11 mouse cellular contexts compared by ENCODE assay signal in genomic region chr11:58963543-58963942, GRCm38 (mm10). TPM values are rescaled to one million over a fixed set of nuclear protein-coding genes. Genes with fewer than 3 reads are reported as not detected.
DNase-seq lines count a peak whose midpoint lies in the region; ATAC-seq and TF ChIP-seq lines count a peak whose summit lies in the region.
"Had no signal": no experiment of that assay in that cellular context is flagged by ENCODE, and none has a peak within 500 bp of the region (broad histone marks: within the 10 kb centered on the region; RNA-seq: fewer than 3 reads in every experiment).

No protein-coding gene starts in this region.

- H3K9me3 ChIP-seq in stomach, postnatal 0 days (ENCODE audit: control insufficient read depth, low read length): no peaks in the 10 kb centered on the region

- peak; percentile 65 for DNase-seq in cerebellum, adult 9-10 months
- peak; percentile 39 for DNase-seq in ovary, postnatal 36 days (ENCODE audit: low spot score)
- no peak for DNase-seq in ovary, postnatal 10 days (ENCODE audit: low spot score)
- peak; percentile 72 to 83 for DNase-seq in kidney, postnatal 25 days
- DNase-seq in stomach, postnatal 0 days (ENCODE audit: low spot score): peak; percentile 73
- no peak for DNase-seq in right cerebral cortex, postnatal 36 days (ENCODE audit: low spot score in 2 of 2)
- no peak for DNase-seq in left cerebral cortex, postnatal 14 days (ENCODE audit: low spot score in 2 of 2)
- DNase-seq: forebrain, postnatal 0 days had no signal

- intact Hi-C loops in left cerebral cortex, postnatal 14 days (cut with DNase I): loop anchor here (10.0 kb wide), 1 partner anchor 331 kb away; the partner anchor contains the start of gene Wnt3a

- no peaks in the 10 kb centered on the region; the same call in 1 of the 2 replicates for H3K4me1 ChIP-seq in stomach, postnatal 0 days (replicated peaks; ENCODE audit: control insufficient read depth, insufficient read depth)

- no peak overlapping the region for H3K4me3 ChIP-seq in stomach, postnatal 0 days (ENCODE audit: low read depth, low read length)

- no peaks in the 10 kb centered on the region for H3K27me3 ChIP-seq in stomach, postnatal 0 days (ENCODE audit: control insufficient read depth, insufficient read depth, low read length)
- H3K27me3 ChIP-seq: CH12.LX had no signal

- no peak for TF ChIP-seq CTCF in stomach, postnatal 0 days (IDR thresholded peaks at IDR 0.05; ENCODE audit: low read depth)

- no peak overlapping the region for H3K4me2 ChIP-seq in stomach, postnatal 0 days (replicated peaks; ENCODE audit: low read depth)

- TF ChIP-seq EP300 in stomach, postnatal 0 days (optimal IDR thresholded peaks at IDR 0.05): no peak

- H3K36me3 ChIP-seq in stomach, postnatal 0 days (ENCODE audit: control insufficient read depth, insufficient read depth, low read length): no peaks in the 10 kb centered on the region

- no peak overlapping the region for H3K27ac ChIP-seq in stomach, postnatal 0 days (replicated peaks)
- H3K27ac ChIP-seq: macrophage had no signal

- no peak overlapping the region for H3K9ac ChIP-seq in stomach, postnatal 0 days (ENCODE audit: low read length)
- H3K9ac ChIP-seq: forebrain, postnatal 0 days had no signal

- WGBS in stomach, postnatal 0 days: 40% methylated on average over 13 of the region's 17 CpGs

- ATAC-seq in cerebellum, adult (ENCODE audit: insufficient number of reproducible peaks, low FRiP score, low TSS enrichment): no peak
- ATAC-seq in stomach, postnatal 0 days (ENCODE audit: low FRiP score, low TSS enrichment): no peak; the same call in 1 of the 2 replicates
- ATAC-seq: forebrain, postnatal 0 days had no signal

RNA-seq across cellular contexts. Expression of gene Hist3h2a, which starts 9.1 kb away (rescaled TPM):
- polyA plus RNA-seq in stomach, postnatal 0 days (2015; fragmentation: Nextera tagmentation; extraction: Ambion mirVana): 18.7 and 19.1 TPM in 2 replicates
- total RNA-seq in left cerebral cortex, postnatal 14 days (2021): 10 to 100 TPM; 57.2 to 62.3 TPM

RNA-seq across cellular contexts. Expression of gene Trim17, which starts 9.1 kb away (rescaled TPM):
- polyA plus RNA-seq in stomach, postnatal 0 days (2015; fragmentation: Nextera tagmentation; extraction: Ambion mirVana): 0.05 and 0.08 TPM in 2 replicates
- 1 to 10 TPM; 3.9 to 4.3 TPM for total RNA-seq in left cerebral cortex, postnatal 14 days (2021)

RNA-seq across cellular contexts. Expression of gene Trim11, which starts 14.3 kb away (rescaled TPM):
- 9.9 and 11.0 TPM in 2 replicates for polyA plus RNA-seq in stomach, postnatal 0 days (2015; fragmentation: Nextera tagmentation; extraction: Ambion mirVana)
- 10 to 100 TPM; 21.8 to 22.0 TPM for total RNA-seq in left cerebral cortex, postnatal 14 days (2021)

RNA-seq across cellular contexts. Expression of gene Hist3h2ba, which starts 14.8 kb away (rescaled TPM):
- polyA plus RNA-seq in stomach, postnatal 0 days (2015; fragmentation: Nextera tagmentation; extraction: Ambion mirVana): 7.5 and 8.9 TPM in 2 replicates
- total RNA-seq in left cerebral cortex, postnatal 14 days (2021): 100 to 1,000 TPM; 119 to 135 TPM
- total RNA-seq: CH12.LX had no signal
- polyA plus RNA-seq: macrophage had no signal

RNA-seq across cellular contexts. Expression of gene Rnf187, which starts 24.8 kb away (rescaled TPM):
- 136 and 140 TPM in 2 replicates for polyA plus RNA-seq in stomach, postnatal 0 days (2015; fragmentation: Nextera tagmentation; extraction: Ambion mirVana)
- total RNA-seq in left cerebral cortex, postnatal 14 days (2021): 100 to 1,000 TPM; 493 to 512 TPM

Comparison
In these comparisons a context has a peak if more than half of its experiments do, and no peak if none do; other contexts are left out.
1. DNase-seq: peak in cerebellum, adult 9-10 months (single experiment), ovary, postnatal 36 days (single experiment), kidney, postnatal 25 days (2 of 2) and stomach, postnatal 0 days (single experiment); none in ovary, postnatal 10 days (single experiment), right cerebral cortex, postnatal 36 days (0 of 2) and left cerebral cortex, postnatal 14 days (0 of 2).